Mouse (Mus musculus) liver, adult (tissue): ENCODE data around the gene Aldh3a2.
A peak's percentile ranks its signal among the peaks of the same experiment; 100 is the strongest.

Experiments
- GATA4 ChIP-seq: IDR thresholded peaks from 2 replicates; pipeline ENCODE4 v1.6.1; 2014; ENCODE audit warnings: mild to moderate bottlenecking, low read length; ENCODE audit not compliant: insufficient replicate concordance

The Aldh3a2 gene

GRCm38 (mm10) chr11:61205167-61205950 lies 61.9 kb downstream of the Aldh3a2 start:
- TF ChIP-seq GATA4 = no peak

GRCm38 (mm10) chr11:61202810-61203209 lies 64.5 kb downstream of the Aldh3a2 start:
- TF ChIP-seq GATA4 = no peak

GRCm38 (mm10) chr11:61202186-61202585 lies 65.1 kb downstream of the Aldh3a2 start:
- no peak for TF ChIP-seq GATA4

GRCm38 (mm10) chr11:61199620-61200362 lies 67.5 kb downstream of the Aldh3a2 start:
- no peak for TF ChIP-seq GATA4

- no peak for TF ChIP-seq GATA4
These were observed 69.3 kb downstream of the Aldh3a2 start for GRCm38 (mm10) chr11:61197935-61198334.

- no peak for TF ChIP-seq GATA4
These were observed 70.5 kb downstream of the Aldh3a2 start for GRCm38 (mm10) chr11:61196616-61197353.

- TF ChIP-seq GATA4 = no peak
These were observed 73.9 kb downstream of the Aldh3a2 start for GRCm38 (mm10) chr11:61193392-61193791.

- TF ChIP-seq GATA4 = no peak
These were observed 74.5 kb downstream of the Aldh3a2 start for GRCm38 (mm10) chr11:61192779-61193178.

- no peak for TF ChIP-seq GATA4
These were observed 76.5 kb downstream of the Aldh3a2 start for GRCm38 (mm10) chr11:61190776-61191175.

- TF ChIP-seq GATA4 = no peak
These were observed 83.4 kb downstream of the Aldh3a2 start for GRCm38 (mm10) chr11:61183820-61184219.

- TF ChIP-seq GATA4 = no peak
These were observed 85.6 kb downstream of the Aldh3a2 start for GRCm38 (mm10) chr11:61181624-61182023.

GRCm38 (mm10) chr11:61180361-61180760 lies 86.9 kb downstream of the Aldh3a2 start:
- no peak for TF ChIP-seq GATA4

- no peak for TF ChIP-seq GATA4
These were observed 90.9 kb downstream of the Aldh3a2 start for GRCm38 (mm10) chr11:61176321-61176720.

- TF ChIP-seq GATA4 = no peak
These were observed 91.5 kb downstream of the Aldh3a2 start for GRCm38 (mm10) chr11:61175778-61176177.

- TF ChIP-seq GATA4 = peak; percentile 21; the same call in 1 of the 2 replicates
These were observed 92.2 kb downstream of the Aldh3a2 start, which contains the start of gene Usp22 for GRCm38 (mm10) chr11:61174821-61175658. Gene Usp22, minus strand, starts transcription at chr11:61175055.
